Mouse (Mus musculus): ENCODE measurements around the gene Apc2. TPM values are rescaled to one million over a fixed set of nuclear protein-coding genes. Genes with fewer than 3 reads are reported as not detected.
"Not testable (repeated sequence)": the region's sequence is repeated elsewhere in the genome, so short reads cannot be mapped to it uniquely, and the experiment has no call there.

The Apc2 gene
- polyA plus RNA-seq, 1 experiment from 2014 or later: 2.4 TPM

DNA sequence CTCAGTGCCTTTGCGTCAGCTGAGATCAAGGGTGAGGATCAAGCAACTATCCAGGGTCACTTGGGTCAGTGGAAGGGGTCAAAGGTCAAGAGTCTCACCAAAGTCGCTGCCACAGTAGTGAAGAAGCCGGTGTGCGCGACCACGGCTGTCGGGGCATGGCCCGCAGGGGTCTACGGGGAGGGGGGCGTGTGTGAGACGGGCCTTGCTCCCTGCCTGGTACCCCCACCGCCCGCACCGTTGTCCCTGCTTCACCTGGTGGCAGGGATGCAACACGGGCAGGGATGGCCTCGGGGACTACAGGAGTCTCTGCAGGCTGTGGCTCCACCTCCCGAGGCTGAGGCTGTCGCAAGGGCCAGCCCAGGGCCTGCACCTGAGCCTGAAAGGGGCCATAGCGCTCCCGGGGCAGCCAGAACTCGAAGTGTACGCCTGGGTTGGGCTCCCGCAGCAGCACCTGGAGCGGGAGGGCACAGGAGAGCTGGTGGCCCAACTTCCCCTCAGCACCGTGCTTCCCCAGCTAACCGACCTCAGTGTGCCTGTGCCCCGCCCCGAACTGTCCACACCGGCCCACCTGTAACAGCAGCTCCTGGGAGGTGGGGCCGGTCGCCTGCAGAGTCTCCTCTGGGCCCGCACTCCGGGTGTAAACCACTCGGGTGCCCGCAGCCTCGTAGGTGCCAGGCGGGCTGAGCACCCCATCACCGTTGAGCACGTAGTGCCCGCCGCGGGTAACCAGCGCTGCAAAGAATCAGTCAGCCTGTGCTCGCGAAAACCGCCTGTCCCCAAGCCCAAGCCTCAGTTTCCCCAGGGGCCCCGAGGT is 45.9 kb downstream of the Apc2 start:
- Histone ChIP-seq H3K4me3 (replicated peaks) (peak overlapping the region; percentile 37), H3K9ac (no peak overlapping the region), H3K4me1 (peaks cover 52% of the 10 kb centered on the region), H3K9me3 (replicated peaks) (no peaks in the 10 kb centered on the region), H3K27me3 (peaks cover 74% of the 10 kb centered on the region), H3K4me2 (peak overlapping the region; percentile 63), H3K36me3 (no peaks in the 10 kb centered on the region), H3K27ac (no peak overlapping the region)
- ATAC-seq (replicated peaks; ENCODE audit: low FRiP score): no peak
- WGBS: 4% methylated on average over 47 of the region's 47 CpGs

- Histone ChIP-seq H3K4me3 (replicated peaks) (peak overlapping the region; percentile 37), H3K36me3 (no peaks in the 10 kb centered on the region), H3K9me3 (replicated peaks) (no peaks in the 10 kb centered on the region), H3K27me3 (peaks cover 80% of the 10 kb centered on the region), H3K27ac (no peak overlapping the region), H3K4me2 (peak overlapping the region; percentile 63), H3K4me1 (peaks cover 53% of the 10 kb centered on the region), H3K9ac (no peak overlapping the region)
- WGBS: 3% methylated on average over 26 of the region's 26 CpGs
- 0 out of 2 replicates have a peak, but pooled peaks have one; percentile 5 for ATAC-seq (replicated peaks; ENCODE audit: low FRiP score)
Measured at GRCm38 (mm10) chr10:80342305-80342748, 46.5 kb downstream of the Apc2 start.

DNA sequence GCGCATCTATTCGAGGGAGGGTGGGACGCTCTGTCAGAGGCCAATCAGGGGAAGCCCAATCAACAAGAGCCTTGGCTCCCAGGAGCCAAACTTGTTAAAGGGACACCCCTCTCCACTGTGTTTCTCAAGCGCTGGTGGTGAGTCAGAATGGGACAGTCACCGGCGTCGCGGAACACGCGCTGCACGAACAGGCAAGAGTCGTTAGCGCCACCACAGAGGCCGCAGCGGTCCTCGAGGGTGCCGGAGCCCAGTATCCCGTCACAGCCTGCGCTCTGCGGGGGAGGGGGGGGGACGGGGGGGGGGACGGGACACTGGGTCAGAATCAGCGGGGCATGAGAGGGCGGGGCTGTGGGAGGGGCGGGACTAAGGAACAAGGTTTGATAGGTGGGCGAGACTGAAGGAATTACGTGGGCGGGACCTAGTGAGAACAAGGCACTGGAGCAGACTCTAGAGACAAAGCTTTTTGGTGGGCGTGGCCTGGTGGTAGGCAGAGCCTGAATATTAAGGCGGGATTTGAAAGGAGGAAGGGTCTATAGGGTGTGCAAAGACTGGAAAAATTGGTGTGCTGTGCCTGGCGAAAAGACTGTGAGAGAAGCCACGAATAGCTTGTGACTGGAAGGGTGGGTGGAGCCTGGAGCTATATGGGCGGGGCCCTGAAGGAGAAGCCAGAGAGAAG is 47.1 kb downstream of the Apc2 start:
- Histone ChIP-seq H3K27me3 (peaks cover 86% of the 10 kb centered on the region), H3K4me1 (peaks cover 59% of the 10 kb centered on the region), H3K4me2 (peak overlapping the region; percentile 63), H3K9ac (0 out of 2 replicates have a peak overlapping the region, but pooled peaks have one; percentile 8), H3K27ac (no peak overlapping the region), H3K36me3 (no peaks in the 10 kb centered on the region), H3K9me3 (replicated peaks) (no peaks in the 10 kb centered on the region), H3K4me3 (replicated peaks) (peak overlapping the region; percentile 37)
- peak; percentile 68 for ATAC-seq (replicated peaks; ENCODE audit: low FRiP score)
- WGBS: 1% methylated on average over 28 of the region's 33 CpGs

- Histone ChIP-seq H3K9me3 (replicated peaks) (no peaks in the 10 kb centered on the region), H3K4me1 (peaks cover 64% of the 10 kb centered on the region), H3K36me3 (no peaks in the 10 kb centered on the region), H3K27me3 (peaks cover 88% of the 10 kb centered on the region), H3K9ac (0 out of 2 replicates have a peak overlapping the region, but pooled peaks have one; percentile 8), H3K4me2 (peak overlapping the region; percentile 63), H3K27ac (peak overlapping the region; percentile 22; the same call in 1 of the 2 replicates), H3K4me3 (replicated peaks) (peak overlapping the region; percentile 37)
- WGBS: 24% methylated on average over 13 of the region's 13 CpGs
- peak; percentile 26 for ATAC-seq (replicated peaks; ENCODE audit: low FRiP score)
Measured at GRCm38 (mm10) chr10:80343425-80343895, 47.7 kb downstream of the Apc2 start.

- H3K36me3 ChIP-seq: no peaks in the 10 kb centered on the region
- H3K4me2 ChIP-seq: no peak overlapping the region
- no peak overlapping the region for H3K27ac ChIP-seq
- peaks cover 95% of the 10 kb centered on the region for H3K27me3 ChIP-seq
- no peak overlapping the region for H3K4me3 ChIP-seq (replicated peaks)
- H3K9ac ChIP-seq: no peak overlapping the region
- ATAC-seq (replicated peaks; ENCODE audit: low FRiP score): 0 out of 2 replicates have a peak, but pooled peaks have one; percentile 9
- WGBS: 47% methylated on average over 9 of the region's 9 CpGs
- peaks cover 72% of the 10 kb centered on the region for H3K4me1 ChIP-seq
- H3K9me3 ChIP-seq (replicated peaks): no peaks in the 10 kb centered on the region
Measured at GRCm38 (mm10) chr10:80344131-80344661, 48.4 kb downstream of the Apc2 start.

GRCm38 (mm10) chr10:80345122-80345521 is 49.3 kb downstream of the Apc2 start:
- Histone ChIP-seq H3K27ac (no peak overlapping the region), H3K4me1 (peaks cover 73% of the 10 kb centered on the region), H3K9ac (no peak overlapping the region), H3K4me3 (replicated peaks) (no peak overlapping the region; the same call in 1 of the 2 replicates), H3K4me2 (peak overlapping the region; percentile 23), H3K27me3 (peaks cover 100% of the 10 kb centered on the region), H3K9me3 (replicated peaks) (no peaks in the 10 kb centered on the region), H3K36me3 (no peaks in the 10 kb centered on the region)
- no peak for ATAC-seq (replicated peaks; ENCODE audit: low FRiP score)
- WGBS: 2% methylated on average over 16 of the region's 16 CpGs

DNA sequence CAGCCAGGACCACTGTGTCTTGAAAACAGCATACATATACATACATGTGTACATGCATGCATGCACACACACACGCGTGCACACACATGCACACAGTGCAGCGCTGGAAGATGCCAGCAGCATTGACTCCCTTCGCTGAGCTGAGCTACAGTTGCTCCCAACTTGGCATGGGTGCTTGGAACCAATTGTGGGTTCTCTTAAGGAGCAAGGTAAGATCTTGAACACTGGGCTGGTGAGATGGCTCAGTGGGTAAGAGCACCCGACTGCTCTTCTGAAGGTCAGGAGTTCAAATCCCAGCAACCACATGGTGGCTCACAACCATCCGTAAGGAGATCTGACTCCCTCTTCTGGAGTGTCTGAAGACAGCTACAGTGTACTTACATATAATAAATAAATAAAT is 50.2 kb downstream of the Apc2 start:
- not testable (repeated sequence) for H3K4me3 ChIP-seq (replicated peaks); H3K9me3 ChIP-seq (replicated peaks); ATAC-seq (replicated peaks; ENCODE audit: low FRiP score); H3K36me3 ChIP-seq; H3K4me2 ChIP-seq; H3K9ac ChIP-seq; H3K27ac ChIP-seq
- WGBS: 80% methylated on average over 6 of the region's 6 CpGs
- Histone ChIP-seq H3K27me3 (peaks cover 100% of the 10 kb centered on the region), H3K4me1 (peaks cover 67% of the 10 kb centered on the region)

DNA sequence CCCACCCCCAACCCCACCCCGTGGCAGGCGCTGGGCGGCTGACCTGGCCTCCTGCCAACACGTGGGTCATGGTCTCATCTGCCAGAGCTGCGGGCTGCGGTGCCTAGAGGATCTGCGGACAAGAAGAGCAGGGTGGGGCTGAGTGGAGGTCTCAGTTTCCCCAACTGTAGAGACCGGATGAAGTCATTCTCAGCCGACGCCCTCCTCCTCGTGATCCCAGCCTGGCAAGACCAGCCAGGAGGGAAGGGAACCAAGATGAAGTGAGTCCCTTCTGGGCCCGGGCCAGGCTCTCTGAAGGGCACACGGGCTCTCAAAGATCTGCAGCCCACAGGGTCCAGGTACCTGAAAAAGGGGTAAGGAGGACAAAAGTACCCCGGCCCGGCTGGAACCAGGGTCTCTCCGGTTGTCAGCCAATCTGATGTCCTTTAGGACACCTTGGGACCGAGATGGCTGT is 51.8 kb downstream of the Apc2 start:
- no peak for ATAC-seq (replicated peaks; ENCODE audit: low FRiP score)
- peaks cover 51% of the 10 kb centered on the region for H3K4me1 ChIP-seq
- H3K4me3 ChIP-seq (replicated peaks): peak overlapping the region; percentile 31
- H3K9me3 ChIP-seq (replicated peaks): no peaks in the 10 kb centered on the region
- WGBS: 11% methylated on average over 17 of the region's 17 CpGs
- 0 out of 2 replicates have a peak overlapping the region, but pooled peaks have one; percentile 7 for H3K9ac ChIP-seq
- H3K36me3 ChIP-seq: no peaks in the 10 kb centered on the region
- peaks cover 100% of the 10 kb centered on the region for H3K27me3 ChIP-seq
- no peak overlapping the region for H3K27ac ChIP-seq
- H3K4me2 ChIP-seq: peak overlapping the region; percentile 55

DNA sequence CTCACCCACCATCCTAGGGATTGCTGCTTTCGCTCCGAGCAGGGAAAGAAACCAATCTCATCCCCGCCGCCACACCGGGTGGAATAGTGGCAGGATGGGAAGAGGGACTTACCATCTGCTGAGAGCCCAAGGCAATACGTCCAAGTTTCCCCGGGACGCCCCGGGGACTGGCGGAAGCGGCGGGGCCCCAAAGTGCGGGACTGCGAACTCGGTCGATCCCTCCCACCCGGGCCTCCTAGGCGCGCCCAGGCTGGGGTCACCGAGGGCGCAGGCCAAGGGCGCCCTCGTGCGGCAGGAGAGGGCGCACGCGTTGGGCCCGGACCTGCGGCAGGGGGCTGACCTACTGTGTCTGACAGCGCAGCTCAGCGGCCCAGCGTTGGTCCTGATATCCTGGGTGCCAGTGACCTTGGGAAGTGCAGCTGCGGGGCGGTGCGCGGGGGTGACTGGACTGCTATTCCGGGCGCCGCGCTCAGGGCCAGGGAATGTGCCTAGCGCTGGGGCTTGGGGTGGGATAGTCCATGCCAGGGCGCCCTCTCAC is 52.5 kb downstream of the Apc2 start, which contains the start of gene Adamtsl5:
Adamtsl5 (minus strand) TSS at position 169 of the 538 bp plus-strand sequence.
- H3K36me3 ChIP-seq: no peaks in the 10 kb centered on the region
- peak within 1 kb of the TSS; percentile 31 for H3K4me3 ChIP-seq (replicated peaks)
- H3K27me3 ChIP-seq: peaks cover 100% of the 10 kb centered on the region
- H3K27ac ChIP-seq: no peak within 1 kb of the TSS
- 0 out of 2 replicates have a peak within 1 kb of the TSS, but pooled peaks have one; percentile 7 for H3K9ac ChIP-seq
- ATAC-seq (replicated peaks; ENCODE audit: low FRiP score): no peak
- under 1% methylated on average over 42 of the region's 42 CpGs for WGBS
- peaks cover 51% of the 10 kb centered on the region for H3K4me1 ChIP-seq
- H3K4me2 ChIP-seq: peak within 1 kb of the TSS; percentile 55
- H3K9me3 ChIP-seq (replicated peaks): no peaks in the 10 kb centered on the region

DNA sequence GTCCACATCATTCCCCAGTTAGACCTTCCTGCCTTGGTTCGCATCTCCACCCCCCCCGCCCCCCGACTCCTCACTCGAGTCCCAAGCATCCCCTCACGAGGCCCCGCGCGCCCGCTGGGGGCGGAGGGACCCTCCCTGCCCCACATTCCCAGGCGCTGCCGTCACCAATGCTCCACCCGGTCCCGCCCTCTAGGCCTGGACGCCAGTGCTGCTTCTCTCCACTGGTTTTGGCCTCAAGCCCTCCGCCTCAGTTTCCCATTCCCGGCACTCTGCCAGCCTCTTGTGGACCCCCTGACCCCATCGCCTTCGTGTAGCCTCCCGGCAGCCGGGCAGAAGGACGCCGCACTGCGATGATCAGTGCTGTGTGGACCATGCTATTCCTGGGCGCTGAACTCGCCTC is 53.2 kb downstream of the Apc2 start:
- peak overlapping the region; percentile 31 for H3K4me3 ChIP-seq (replicated peaks)
- no peak for ATAC-seq (replicated peaks; ENCODE audit: low FRiP score)

GRCm38 (mm10) chr10:80350292-80350691 is 54.5 kb downstream of the Apc2 start:
- H3K27ac ChIP-seq: no peak overlapping the region
- WGBS: 2% methylated on average over 7 of the region's 7 CpGs
- H3K36me3 ChIP-seq: no peaks in the 10 kb centered on the region
- H3K27me3 ChIP-seq: peaks cover 100% of the 10 kb centered on the region
- no peak overlapping the region for H3K9ac ChIP-seq
- H3K4me1 ChIP-seq: peaks cover 34% of the 10 kb centered on the region
- ATAC-seq (replicated peaks; ENCODE audit: low FRiP score): peak; percentile 87
- no peaks in the 10 kb centered on the region for H3K9me3 ChIP-seq (replicated peaks)
- no peak overlapping the region for H3K4me3 ChIP-seq (replicated peaks)
- H3K4me2 ChIP-seq: no peak overlapping the region

More for the DNA sequence above, 53.2 kb downstream of the Apc2 start:
- no peak overlapping the region for H3K9ac ChIP-seq
- H3K36me3 ChIP-seq: no peaks in the 10 kb centered on the region
- 11% methylated on average over 26 of the region's 26 CpGs for WGBS
- peaks cover 45% of the 10 kb centered on the region for H3K4me1 ChIP-seq
- H3K4me2 ChIP-seq: peak overlapping the region; percentile 55
- H3K27me3 ChIP-seq: peaks cover 100% of the 10 kb centered on the region
- no peaks in the 10 kb centered on the region for H3K9me3 ChIP-seq (replicated peaks)
- no peak overlapping the region for H3K27ac ChIP-seq

All from kidney, embryonic 15.5 days (tissue).